Mouse (Mus musculus): ENCODE data around the gene Ipo9.
A peak's percentile ranks its signal among the peaks of the same experiment; 100 is the strongest.

Gene Ipo9

DNA sequence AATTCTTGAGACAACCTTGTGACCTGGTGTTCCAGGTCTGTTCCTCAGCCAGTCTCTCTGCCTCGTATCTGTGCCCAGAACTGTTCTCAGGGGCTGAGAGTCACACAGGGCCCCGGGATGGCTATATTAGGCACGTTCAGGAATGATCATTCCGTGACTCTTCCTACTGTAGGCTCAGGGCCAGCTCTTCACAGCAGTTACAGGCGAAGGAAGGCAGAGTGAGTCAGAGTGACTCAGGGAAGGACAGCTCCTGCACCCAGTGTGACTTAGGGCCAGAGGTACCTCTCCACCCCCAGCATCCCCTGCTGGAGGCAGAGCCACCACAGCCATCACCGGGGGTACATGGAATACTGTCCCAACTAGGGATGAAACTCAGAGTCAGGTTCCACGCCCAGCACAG lies 63.3 kb downstream of the Ipo9 start:
- DNase-seq = no peak

DNA sequence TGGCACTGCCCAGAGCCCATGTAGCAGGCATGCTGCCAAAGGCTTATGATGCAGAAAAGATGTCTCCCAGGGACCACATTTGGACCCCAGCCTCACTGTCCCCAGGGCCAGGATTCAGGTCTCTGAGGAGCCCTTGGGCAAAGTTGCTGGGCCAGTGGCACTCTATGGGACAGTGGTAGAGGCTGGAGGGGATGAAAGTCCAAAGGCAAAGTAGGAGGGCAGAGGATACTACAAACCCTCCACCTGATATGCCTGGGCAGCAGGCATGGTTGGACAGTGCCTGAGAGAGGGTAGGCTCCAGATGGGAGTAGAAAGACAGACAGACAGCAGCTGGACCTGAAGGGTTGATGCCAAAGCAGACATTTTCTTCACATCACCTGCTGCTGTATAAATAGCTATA lies 63.9 kb downstream of the Ipo9 start:
- peak; percentile 39 to 47 for DNase-seq

DNA sequence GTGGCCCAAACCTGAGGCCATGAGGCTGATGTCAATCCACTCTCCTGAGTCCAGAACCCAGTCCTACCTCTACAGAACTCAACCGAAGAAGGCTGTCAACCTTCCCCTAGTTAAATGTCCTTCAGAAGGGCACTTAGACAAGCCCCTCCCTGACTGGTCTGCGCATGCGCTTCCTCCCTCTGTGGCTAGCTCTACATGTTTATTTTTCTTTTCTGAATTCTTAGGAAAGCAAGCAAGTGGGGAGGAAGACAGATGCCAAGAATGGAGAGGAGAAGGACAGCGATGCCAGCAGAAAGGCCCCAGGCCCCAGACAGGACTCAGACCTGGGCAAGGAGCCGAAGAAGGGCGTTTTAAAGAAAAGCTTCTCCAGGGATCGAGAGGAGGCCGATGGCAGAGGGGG lies 66.9 kb downstream of the Ipo9 start:
- DNase-seq = no peak

DNA sequence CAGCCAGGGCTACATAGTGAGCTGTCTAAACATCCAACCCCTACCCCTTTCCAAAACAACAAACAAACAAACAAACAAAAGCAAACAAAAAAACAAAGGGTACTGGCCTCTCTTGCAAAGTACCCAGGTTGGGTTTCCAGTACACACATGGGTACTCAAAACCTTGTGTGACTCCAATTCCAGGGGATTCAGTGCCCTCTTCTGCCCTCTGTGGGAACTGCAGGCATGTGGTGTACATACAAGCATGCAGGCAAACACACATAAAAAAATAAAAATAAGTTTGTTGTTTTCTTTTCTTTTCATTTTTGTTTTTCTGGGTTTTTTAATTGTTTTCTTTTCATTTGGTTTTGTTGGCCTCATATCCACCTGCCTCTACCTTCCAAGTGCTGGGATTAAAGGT lies 68.2 kb downstream of the Ipo9 start:
- no peak for DNase-seq

DNA sequence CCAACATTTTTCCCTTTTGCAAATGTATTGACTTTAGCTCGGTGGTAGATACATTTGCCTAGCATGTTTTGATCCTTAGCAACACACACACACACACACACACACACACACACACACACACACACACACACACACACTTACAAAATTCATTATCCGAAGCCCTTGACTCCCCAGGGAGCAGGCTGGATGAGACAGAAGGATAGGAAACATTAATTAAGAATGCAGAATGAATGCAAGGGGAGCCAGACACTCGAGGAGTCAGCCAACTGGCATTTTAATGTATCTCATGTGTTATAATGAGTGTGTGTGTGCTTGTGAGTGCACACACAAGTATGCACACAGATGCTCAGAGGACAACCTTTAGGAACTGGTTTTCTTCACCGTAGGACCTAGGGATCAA lies 68.8 kb downstream of the Ipo9 start:
- no peak for DNase-seq

DNA sequence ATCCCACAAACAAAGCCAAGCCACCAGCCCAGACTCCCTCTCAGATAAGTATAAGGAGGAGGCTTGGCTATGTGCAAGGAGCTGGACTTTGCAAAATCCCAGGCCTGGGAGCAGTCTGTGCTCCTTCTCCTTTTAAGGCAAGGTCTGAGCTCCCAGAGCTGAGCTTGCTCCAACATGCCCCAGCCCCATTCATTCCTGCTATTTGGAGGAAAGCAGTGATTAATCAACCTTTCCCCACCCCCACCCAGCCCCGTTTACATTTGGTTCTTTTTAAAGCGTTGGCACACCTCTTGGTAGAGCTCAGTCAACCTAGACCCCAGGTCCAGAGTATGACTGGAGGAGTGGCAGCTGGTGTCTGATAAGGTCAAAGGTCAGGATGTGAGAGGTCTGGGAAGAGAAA lies 71.2 kb downstream of the Ipo9 start:
- DNase-seq = no peak

DNA sequence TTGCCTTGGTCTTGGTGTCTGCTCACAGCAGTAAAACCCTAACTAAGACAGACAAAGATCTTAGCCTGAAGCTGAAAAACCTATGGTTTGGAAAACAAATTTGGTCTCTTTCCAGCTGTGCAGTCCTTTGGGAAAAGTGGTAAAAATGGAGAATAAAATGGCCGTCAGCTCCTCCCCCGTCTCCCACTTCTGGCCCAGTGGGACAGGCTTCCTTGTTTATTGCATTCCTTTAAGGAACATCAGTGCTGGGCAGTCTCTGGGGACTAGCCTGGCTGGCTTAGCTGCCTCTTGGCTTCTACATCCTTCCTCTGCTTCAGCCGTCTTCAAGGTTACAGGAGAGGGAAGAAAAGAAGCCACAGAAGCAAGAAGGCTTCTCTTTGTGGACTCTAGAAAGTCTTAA lies 78.3 kb downstream of the Ipo9 start:
- DNase-seq = peak; percentile 26 to 28

DNA sequence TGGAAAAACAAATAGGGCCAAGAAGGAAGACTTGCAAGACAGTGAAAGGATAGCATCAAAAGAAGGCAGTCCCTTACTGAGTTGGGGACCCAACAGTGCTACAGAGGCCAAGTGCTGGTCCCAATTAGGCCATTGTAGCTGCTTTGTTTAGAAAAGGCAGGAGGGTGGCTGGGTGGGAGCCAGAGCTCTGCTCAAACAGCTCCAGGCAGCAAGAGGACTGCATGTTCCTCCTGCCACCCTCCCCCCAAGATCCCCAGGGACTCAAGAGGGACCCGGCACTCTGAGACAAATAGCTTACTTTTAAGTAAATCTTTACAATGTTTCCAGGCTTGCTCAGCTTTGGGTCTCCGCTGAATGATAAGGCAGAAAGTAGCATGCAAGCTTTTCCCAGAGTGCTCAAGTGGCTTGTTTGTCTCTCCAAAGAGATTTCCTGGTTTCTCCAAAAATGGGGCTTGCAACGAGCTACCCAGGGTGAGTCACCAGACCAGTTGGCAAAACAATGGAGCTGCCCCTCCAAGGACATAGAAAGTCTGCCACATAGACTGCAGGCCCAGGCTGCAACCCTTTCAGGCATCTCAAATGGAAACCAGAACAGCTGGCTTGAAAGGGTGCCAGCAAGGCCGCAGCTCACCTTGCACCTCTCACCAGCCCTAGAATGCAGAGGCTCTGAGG lies 82.7 kb downstream of the Ipo9 start:
- no peak for DNase-seq

DNA sequence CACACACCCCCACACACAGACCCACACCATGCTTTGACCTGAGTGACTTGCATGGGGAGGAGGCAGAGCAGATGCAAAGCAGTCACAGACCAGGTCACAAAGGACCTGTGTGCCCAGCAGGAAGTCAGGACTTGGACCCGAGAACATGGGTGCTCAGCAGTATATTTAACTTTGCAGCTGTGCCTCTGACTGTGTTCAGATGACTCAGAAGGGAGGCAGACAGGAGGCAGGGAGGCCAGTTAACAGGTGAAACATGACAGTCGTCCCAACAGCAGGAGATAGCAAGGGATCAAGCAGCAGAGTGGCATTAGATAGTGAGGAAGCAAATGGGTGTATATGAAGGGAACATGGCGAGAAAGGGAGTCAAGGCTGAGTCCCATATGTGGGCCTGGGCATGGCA lies 83.4 kb downstream of the Ipo9 start:
- DNase-seq = no peak

DNA sequence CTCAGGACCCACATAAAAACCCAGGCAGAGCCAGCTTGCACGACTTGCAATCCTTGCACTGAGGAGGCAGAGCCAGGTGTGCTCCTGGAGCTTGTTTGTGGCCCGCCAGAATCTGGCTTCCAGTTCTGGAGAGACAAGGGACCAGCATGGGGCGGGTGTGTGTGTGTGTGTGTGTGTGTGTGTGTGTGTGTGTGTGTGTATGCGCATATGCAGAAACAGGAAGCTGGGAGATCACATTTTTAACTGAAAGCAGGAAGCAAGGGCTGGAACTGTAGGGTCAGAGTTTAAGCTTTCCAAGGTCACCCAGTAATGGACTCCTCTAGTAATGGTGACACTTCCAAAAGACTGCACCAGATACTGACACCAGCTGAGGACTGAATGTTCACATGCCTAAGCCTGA lies 86.3 kb downstream of the Ipo9 start:
- DNase-seq = no peak

DNA sequence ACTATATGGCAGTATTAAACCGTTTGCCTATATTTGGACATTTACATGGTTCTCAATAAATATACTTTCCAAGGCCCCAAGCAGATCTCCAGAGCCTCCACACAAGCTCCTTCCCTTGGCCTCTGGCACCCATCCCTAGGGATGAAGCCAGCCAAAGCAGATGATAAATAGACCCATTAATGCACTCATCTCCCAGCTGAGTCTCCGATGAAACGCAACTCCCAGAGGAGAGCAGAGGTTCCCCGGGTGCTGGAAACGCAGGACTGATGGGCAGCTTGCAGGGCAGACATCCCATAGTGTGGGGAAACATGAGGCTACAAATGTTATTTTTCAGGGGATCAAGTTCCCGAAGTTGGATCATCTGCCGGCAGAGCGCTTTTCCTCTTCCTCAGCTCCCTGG lies 88.4 kb downstream of the Ipo9 start:
- DNase-seq = no peak
